Mouse (Mus musculus) ES-Bruce4 (cell line): ENCODE measurements around the gene Stxbp4. TPM values are rescaled to one million over a fixed set of nuclear protein-coding genes. Genes with fewer than 3 reads are reported as not detected.

Source experiments
- H3K27ac ChIP-seq: 2 replicates; pipeline ENCODE4 v1.5.1; 2012; ENCODE audit warnings: low read length, inconsistent platforms; ENCODE audit not compliant: insufficient read depth
- H3K27me3 ChIP-seq: 2 replicates; pipeline ENCODE4 v1.6.1; 2012; ENCODE audit warnings: mild to moderate bottlenecking, low read length, inconsistent platforms; ENCODE audit not compliant: control insufficient read depth, poor library complexity, insufficient read depth, severe bottlenecking
- H3K36me3 ChIP-seq: 2 replicates; pipeline ENCODE4 v1.6.1; 2012; ENCODE audit warnings: inconsistent platforms, mild to moderate bottlenecking, low read length, moderate library complexity; ENCODE audit not compliant: control insufficient read depth, poor library complexity, insufficient read depth, severe bottlenecking
- H3K4me1 ChIP-seq: one replicate; pipeline ENCODE4 v1.8.1; 2011; ENCODE audit warnings: low read length; ENCODE audit not compliant: control insufficient read depth, insufficient read depth
- H3K4me3 ChIP-seq: 2 replicates; pipeline ENCODE4 v1.5.1; 2011; ENCODE audit warnings: low read depth, mild to moderate bottlenecking, low read length
- H3K9ac ChIP-seq: 2 replicates; pipeline ENCODE4 v1.6.1; 2012; ENCODE audit warnings: low read depth, mild to moderate bottlenecking, inconsistent platforms; ENCODE audit not compliant: poor library complexity, severe bottlenecking
- H3K9me3 ChIP-seq: replicated peaks from 2 replicates; pipeline ENCODE4 v1.6.1; 2012; ENCODE audit warnings: mild to moderate bottlenecking, low read length, inconsistent platforms; ENCODE audit not compliant: control insufficient read depth, poor library complexity, insufficient read depth, severe bottlenecking
- CTCF ChIP-seq: IDR thresholded peaks from one replicate; pipeline ENCODE4 v1.8.1; 2011; ENCODE audit warnings: low read depth, low read length
- EP300 ChIP-seq: IDR thresholded peaks from 2 replicates; pipeline ENCODE4 v1.6.1; 2011; ENCODE audit warnings: low read depth, low read length; ENCODE audit not compliant: insufficient read depth
- POLR2A ChIP-seq: IDR thresholded peaks from one replicate; pipeline ENCODE4 v1.8.1; 2011; ENCODE audit warnings: low read length; ENCODE audit not compliant: insufficient read depth
- polyA plus RNA-seq: library from polyadenylated mRNA; stranded (reverse); fragments of >200 nt; gene quantifications from 2 replicates; pipeline ENCODE4 v1.2.4, GENCODE M21; 2011; ENCODE audit warnings: low read depth; ENCODE audit not compliant: missing spikeins, insufficient read depth, insufficient read length

Stxbp4 gene
- polyA plus RNA-seq, 1 experiment: 12.0 TPM

DNA sequence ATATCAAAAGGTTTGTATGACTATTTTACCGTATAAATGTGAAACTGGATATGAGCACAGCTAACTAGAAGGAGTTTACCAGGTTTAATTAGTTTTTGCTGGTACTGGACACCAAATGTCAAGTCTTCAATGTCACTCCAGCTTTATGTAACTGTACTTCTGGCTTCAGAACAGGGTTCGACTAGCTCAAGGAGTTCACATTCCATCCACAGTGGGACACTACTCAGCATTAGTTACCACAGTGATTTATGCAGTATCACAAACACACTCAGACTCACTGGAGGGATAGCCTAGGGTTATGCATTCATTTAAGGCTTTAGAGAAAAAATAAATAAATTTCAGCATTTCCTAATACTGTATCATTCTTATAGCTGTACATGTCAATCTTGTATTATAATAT, 5.4 kb downstream of the Stxbp4 start:
- Histone ChIP-seq H3K4me1 (no peaks in the 10 kb centered on the region), H3K27me3 (no peaks in the 10 kb centered on the region), H3K36me3 (no peaks in the 10 kb centered on the region), H3K9ac (no peak overlapping the region), H3K4me3 (no peak overlapping the region), H3K27ac (no peak overlapping the region), H3K9me3 (no peaks in the 10 kb centered on the region)
- TF ChIP-seq EP300: no peak
- TF ChIP-seq POLR2A: no peak
- no peak for TF ChIP-seq CTCF

DNA sequence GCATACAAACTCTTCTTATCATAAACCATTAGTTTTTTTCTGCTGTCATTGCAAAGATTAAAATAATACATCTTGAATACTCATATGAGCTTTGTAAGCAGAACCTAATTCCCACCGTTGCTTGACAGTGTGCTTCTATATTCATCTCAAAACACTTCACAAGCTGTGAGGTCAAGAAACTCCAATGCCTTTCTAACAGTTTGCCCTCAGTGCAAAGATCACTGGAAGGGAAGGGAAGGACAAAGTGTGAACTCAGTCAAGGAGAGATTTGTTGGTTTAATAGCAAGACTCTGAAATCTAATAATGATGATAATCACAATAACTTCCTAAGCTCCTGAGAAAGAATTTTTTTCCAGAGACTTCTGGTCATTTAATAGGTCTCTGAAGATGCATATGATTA, 10.1 kb downstream of the Stxbp4 start:
- H3K9ac ChIP-seq: no peak overlapping the region
- no peak overlapping the region for H3K27ac ChIP-seq
- no peaks in the 10 kb centered on the region for H3K9me3 ChIP-seq
- H3K4me3 ChIP-seq: no peak overlapping the region
- no peak for TF ChIP-seq CTCF
- no peak for TF ChIP-seq POLR2A
- no peak for TF ChIP-seq EP300
- H3K27me3 ChIP-seq: no peaks in the 10 kb centered on the region
- H3K4me1 ChIP-seq: no peaks in the 10 kb centered on the region
- H3K36me3 ChIP-seq: no peaks in the 10 kb centered on the region

DNA sequence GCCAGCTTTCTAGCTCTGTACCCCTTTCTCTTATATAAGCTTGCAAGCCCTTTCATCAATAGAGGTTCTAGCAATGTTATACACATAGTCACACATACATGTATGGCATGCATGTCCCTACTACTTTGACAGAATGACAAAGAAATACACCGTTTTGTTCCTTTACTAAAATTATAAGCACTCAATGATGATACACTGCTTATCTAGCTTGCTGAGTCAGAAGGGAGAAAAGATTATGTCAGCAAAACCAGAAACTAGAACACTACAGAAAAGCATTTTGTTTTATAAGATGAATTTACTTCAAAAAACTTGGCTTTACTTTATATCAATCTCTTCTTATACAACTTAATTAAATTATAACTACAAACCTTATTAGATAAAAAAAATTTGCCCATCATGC, 12.7 kb downstream of the Stxbp4 start:
- Histone ChIP-seq H3K4me1 (no peaks in the 10 kb centered on the region), H3K4me3 (no peak overlapping the region), H3K27ac (no peak overlapping the region), H3K36me3 (no peaks in the 10 kb centered on the region), H3K27me3 (no peaks in the 10 kb centered on the region), H3K9ac (no peak overlapping the region), H3K9me3 (no peaks in the 10 kb centered on the region)
- TF ChIP-seq EP300 (no peak), POLR2A (no peak), CTCF (no peak)

DNA sequence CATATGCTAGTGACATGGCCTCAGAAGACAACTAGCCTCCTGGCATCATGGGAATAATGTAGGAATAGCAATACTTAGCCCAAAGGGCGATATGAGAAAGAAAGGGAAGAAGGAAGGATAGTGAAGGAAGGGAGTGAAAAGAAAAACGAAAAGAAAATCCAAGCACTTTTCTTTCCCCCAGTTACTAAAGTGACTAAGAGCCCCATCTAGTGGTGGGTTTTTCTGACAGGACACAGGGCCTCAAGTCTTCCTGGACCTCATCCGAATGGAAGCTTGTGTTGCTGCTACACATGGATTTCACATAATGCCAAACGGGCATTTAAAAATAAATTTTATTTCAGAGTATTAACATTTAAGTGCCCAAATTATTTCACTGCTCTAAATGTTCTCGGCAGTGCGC, 14.4 kb downstream of the Stxbp4 start:
- Histone ChIP-seq H3K27me3 (no peaks in the 10 kb centered on the region), H3K4me3 (no peak overlapping the region), H3K27ac (no peak overlapping the region), H3K36me3 (no peaks in the 10 kb centered on the region; the same call in 1 of the 2 replicates), H3K4me1 (no peaks in the 10 kb centered on the region), H3K9me3 (no peaks in the 10 kb centered on the region), H3K9ac (no peak overlapping the region)
- TF ChIP-seq CTCF (no peak), EP300 (no peak), POLR2A (no peak)

DNA sequence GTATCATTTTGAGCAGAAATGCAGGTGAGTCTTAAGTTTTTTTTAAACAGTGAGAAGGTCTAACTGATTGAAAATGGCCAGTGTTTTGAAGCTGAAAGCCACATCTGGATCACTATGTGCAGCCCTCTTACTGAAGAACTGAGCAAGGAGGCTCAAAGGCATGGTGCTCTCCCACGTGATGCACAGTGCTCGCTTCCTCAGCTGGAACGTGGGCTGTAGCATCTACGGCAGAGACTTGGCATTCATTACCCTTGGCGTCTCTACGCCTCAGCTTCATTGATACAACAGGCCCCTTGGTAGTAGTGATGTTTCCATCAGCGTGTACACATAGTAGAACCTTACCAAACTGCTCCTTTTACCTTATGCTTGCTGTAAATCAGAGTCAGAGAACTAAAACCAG, 15.4 kb downstream of the Stxbp4 start:
- no peaks in the 10 kb centered on the region for H3K4me1 ChIP-seq
- no peak overlapping the region for H3K27ac ChIP-seq
- H3K27me3 ChIP-seq: no peaks in the 10 kb centered on the region
- no peak overlapping the region for H3K9ac ChIP-seq
- no peaks in the 10 kb centered on the region for H3K9me3 ChIP-seq
- H3K4me3 ChIP-seq: no peak overlapping the region
- no peak for TF ChIP-seq POLR2A
- TF ChIP-seq CTCF: no peak
- TF ChIP-seq EP300: no peak
- no peaks in the 10 kb centered on the region; the same call in 1 of the 2 replicates for H3K36me3 ChIP-seq

DNA sequence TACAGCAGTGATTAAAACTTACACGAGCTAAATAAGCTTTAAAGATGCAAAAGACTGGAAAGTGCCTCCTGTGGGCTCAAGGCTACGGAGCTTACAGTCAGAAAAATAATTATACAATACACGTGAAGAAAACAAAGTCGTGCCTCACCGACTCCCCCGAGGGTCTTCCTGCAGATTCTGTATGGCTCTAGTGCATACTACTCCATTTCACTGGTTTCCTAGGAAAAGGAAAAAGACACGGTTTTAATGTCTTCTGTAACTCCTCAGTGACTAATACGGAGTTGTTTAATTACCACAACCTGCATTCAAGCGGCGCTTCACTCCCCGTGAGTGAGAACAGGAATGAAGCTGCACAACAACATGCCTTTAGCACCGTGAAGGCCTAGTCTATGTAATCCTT, 15.8 kb downstream of the Stxbp4 start:
- TF ChIP-seq EP300 (no peak), CTCF (no peak), POLR2A (no peak)
- Histone ChIP-seq H3K27me3 (no peaks in the 10 kb centered on the region), H3K36me3 (no peaks in the 10 kb centered on the region; the same call in 1 of the 2 replicates), H3K9me3 (no peaks in the 10 kb centered on the region), H3K4me1 (no peaks in the 10 kb centered on the region), H3K9ac (no peak overlapping the region), H3K27ac (no peak overlapping the region), H3K4me3 (no peak overlapping the region)

DNA sequence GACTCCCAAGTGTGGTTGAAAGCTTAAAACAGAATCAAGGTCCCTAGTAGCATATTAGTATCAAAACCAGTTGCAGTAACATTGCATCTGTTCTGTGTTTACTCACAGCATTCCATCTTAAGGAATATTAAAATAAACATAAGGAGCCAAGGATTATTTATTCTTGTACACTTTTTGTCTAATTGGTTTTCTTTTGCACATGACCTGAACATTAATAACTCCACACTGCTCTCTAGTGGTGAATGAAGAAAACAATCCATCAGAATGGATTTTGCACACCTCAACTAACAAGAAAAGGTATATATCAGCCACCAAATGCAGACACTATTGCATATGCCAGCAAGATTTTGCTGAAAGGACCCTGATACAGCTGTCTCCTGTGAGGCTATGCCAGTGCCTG, 21.5 kb downstream of the Stxbp4 start:
- TF ChIP-seq POLR2A (no peak), EP300 (no peak), CTCF (no peak)
- Histone ChIP-seq H3K36me3 (no peaks in the 10 kb centered on the region; the same call in 1 of the 2 replicates), H3K9ac (no peak overlapping the region)

More for the DNA sequence above, 21.5 kb downstream of the Stxbp4 start:
- Histone ChIP-seq H3K27ac (no peak overlapping the region), H3K4me1 (no peaks in the 10 kb centered on the region), H3K9me3 (no peaks in the 10 kb centered on the region), H3K4me3 (no peak overlapping the region), H3K27me3 (no peaks in the 10 kb centered on the region)
